Mouse (Mus musculus) kidney, postnatal 0 days (tissue): ENCODE measurements at regions not wholly inside any gene's neighbourhood (a gene's known extent, or its start where the extent isn't known, plus 50 kb on each side); places are given as distances from the start of the nearest gene placed in this dataset.

Experiments
- ATAC-seq: fragments of 200-750 bp; cut with Nextera tagmentation; replicated peaks from 2 replicates; pipeline ENCODE4 v1.8.0; 2017; ENCODE audit warnings: low read depth, moderate number of reproducible peaks, moderate TSS enrichment, moderate library complexity; ENCODE audit not compliant: low FRiP score
- DNase-seq: peaks from one replicate; pipeline ENCODE4 v3.0.0-alpha.2; 2016; ENCODE audit warnings: low spot score
- H3K27ac ChIP-seq: fragments of 300-500 bp; sonication (generic); 2 replicates; pipeline ENCODE4 v1.5.1; 2014; ENCODE audit warnings: mild to moderate bottlenecking
- H3K27me3 ChIP-seq: fragments of 300-500 bp; sonication (generic); 2 replicates; pipeline ENCODE4 v1.6.1; 2014; ENCODE audit warnings: low read length, mixed read lengths; ENCODE audit not compliant: insufficient read depth
- H3K36me3 ChIP-seq: fragments of 300-500 bp; sonication (generic); 2 replicates; pipeline ENCODE4 v1.6.1; 2014; ENCODE audit warnings: low read length, mixed read lengths; ENCODE audit not compliant: insufficient read depth
- H3K4me1 ChIP-seq: fragments of 300-500 bp; sonication (generic); replicated peaks from 2 replicates; pipeline ENCODE4 v1.6.1; 2014; ENCODE audit warnings: antibody characterized with exemption, low read length, mixed read lengths; ENCODE audit not compliant: insufficient read depth
- H3K4me2 ChIP-seq: fragments of 300-500 bp; sonication (generic); 2 replicates; pipeline ENCODE4 v1.6.1; 2014; ENCODE audit warnings: mild to moderate bottlenecking, low read length, moderate library complexity, mixed read lengths
- H3K4me3 ChIP-seq: fragments of 300-500 bp; sonication (generic); replicated peaks from 2 replicates; pipeline ENCODE4 v1.5.1; 2014; ENCODE audit warnings: low read depth, low read length
- H3K9ac ChIP-seq: fragments of 300-500 bp; sonication (generic); 2 replicates; pipeline ENCODE4 v1.6.1; 2014; ENCODE audit warnings: low read depth, low read length
- H3K9me3 ChIP-seq: fragments of 300-500 bp; sonication (generic); replicated peaks from 2 replicates; pipeline ENCODE4 v1.6.1; 2016; ENCODE audit warnings: low read length, inconsistent platforms, mixed read lengths
- CTCF ChIP-seq: IDR thresholded peaks from 2 replicates; pipeline ENCODE4 v1.5.1; 2016; ENCODE audit warnings: antibody characterized with exemption, low read depth, mild to moderate bottlenecking, moderate library complexity
- WGBS: fragments of 180-500 bp; shearing (Covaris S2); extraction: QIAGEN DNeasy Blood & Tissue Kit; methylation state at CpG from one replicate; pipeline ENCODE4 v1.1.7; 2014; 5-methylcytosine and 5-hydroxymethylcytosine counted together

DNA sequence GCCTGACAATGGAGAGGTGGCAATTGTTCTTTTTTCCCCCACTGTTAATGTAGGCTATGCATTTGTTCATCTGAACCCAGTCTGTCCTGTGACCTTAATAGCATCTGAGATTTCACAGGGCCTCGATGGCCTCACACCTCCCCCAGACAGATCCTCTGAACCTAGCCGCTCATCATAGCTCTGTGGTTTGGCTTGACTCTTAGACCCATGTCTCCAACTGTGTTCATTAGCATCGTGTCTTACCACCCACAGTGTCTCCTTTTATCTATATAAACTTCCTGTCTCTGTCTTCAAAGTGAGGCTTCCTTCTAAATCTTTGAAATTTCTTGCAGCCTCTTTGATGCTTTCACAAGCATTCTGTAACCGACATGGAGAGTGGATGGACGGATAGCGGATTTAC lies 87.9 kb upstream of the Gpc6 start:
- Histone ChIP-seq H3K4me2 (no peak overlapping the region), H3K9me3 (no peaks in the 10 kb centered on the region), H3K4me1 (no peaks in the 10 kb centered on the region), H3K9ac (no peak overlapping the region), H3K27me3 (no peaks in the 10 kb centered on the region), H3K27ac (no peak overlapping the region), H3K4me3 (no peak overlapping the region), H3K36me3 (no peaks in the 10 kb centered on the region)
- ATAC-seq (no peak), DNase-seq (peak; percentile 41)
- no peak for TF ChIP-seq CTCF
- WGBS = 29% methylated on average over 6 of the region's 6 CpGs

- ATAC-seq (no peak), DNase-seq (peak; percentile 27)
- 47% methylated on average over 2 of the region's 2 CpGs for WGBS
- no peaks in the 10 kb centered on the region for H3K36me3 ChIP-seq
- H3K9ac ChIP-seq = no peak overlapping the region
- no peaks in the 10 kb centered on the region for H3K9me3 ChIP-seq
- no peaks in the 10 kb centered on the region for H3K4me1 ChIP-seq
- H3K27me3 ChIP-seq = no peaks in the 10 kb centered on the region
- H3K27ac ChIP-seq = no peak overlapping the region
- no peak overlapping the region for H3K4me2 ChIP-seq
- no peak overlapping the region for H3K4me3 ChIP-seq
- no peak for TF ChIP-seq CTCF
Measured at GRCm38 (mm10) chr14:116869437-116869836, 55.7 kb upstream of the Gpc6 start.

DNA sequence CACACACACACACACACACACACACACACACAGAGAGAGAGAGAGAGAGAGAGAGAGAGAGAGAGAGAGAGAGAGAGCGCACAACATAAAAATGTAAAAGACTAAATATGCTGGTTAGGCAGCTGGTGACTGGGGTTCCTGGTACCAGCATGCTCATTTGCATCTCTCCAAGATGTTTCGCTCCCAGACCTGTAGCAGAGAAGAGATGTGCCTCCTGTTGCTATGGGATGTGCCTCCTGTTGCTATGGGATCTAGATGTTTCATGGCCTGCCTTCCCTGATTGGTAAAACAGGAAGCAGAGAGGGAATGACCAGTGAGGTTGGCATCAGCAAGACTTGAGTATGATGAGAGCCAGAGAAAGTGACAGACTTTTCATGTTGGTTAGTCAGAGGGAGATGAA lies 55.1 kb upstream of the Gpc6 start:
- Histone ChIP-seq H3K4me3 (no peak overlapping the region), H3K27ac (no peak overlapping the region), H3K27me3 (no peaks in the 10 kb centered on the region), H3K4me2 (no peak overlapping the region), H3K4me1 (no peaks in the 10 kb centered on the region), H3K9me3 (no peaks in the 10 kb centered on the region), H3K9ac (no peak overlapping the region), H3K36me3 (no peaks in the 10 kb centered on the region)
- WGBS = 96% methylated on average over 2 of the region's 2 CpGs
- ATAC-seq (no peak), DNase-seq (no peak)
- no peak for TF ChIP-seq CTCF
